Mouse (Mus musculus) ES-Bruce4 (cell line): Measurements from ENCODE around the gene Ccdc170.

Experiments
- CTCF ChIP-seq: IDR thresholded peaks from one replicate; pipeline ENCODE4 v1.8.1; 2011; ENCODE audit warnings: low read depth, low read length
- EP300 ChIP-seq: IDR thresholded peaks from 2 replicates; pipeline ENCODE4 v1.6.1; 2011; ENCODE audit warnings: low read depth, low read length; ENCODE audit not compliant: insufficient read depth
- POLR2A ChIP-seq: IDR thresholded peaks from one replicate; pipeline ENCODE4 v1.8.1; 2011; ENCODE audit warnings: low read length; ENCODE audit not compliant: insufficient read depth

GRCm38 (mm10) chr10:4528043-4528442 is 45.7 kb downstream of the Ccdc170 start:
- no peak for TF ChIP-seq CTCF
- no peak for TF ChIP-seq POLR2A
- TF ChIP-seq EP300 = no peak
